Mouse (Mus musculus) forebrain, embryonic 12.5 days (tissue): ENCODE measurements around the gene Tango2. TPM values are rescaled to one million over a fixed set of nuclear protein-coding genes. Genes with fewer than 3 reads are reported as not detected.

ENCODE experiments used
- ATAC-seq: fragments of 200-750 bp; cut with Nextera tagmentation; 2 replicates; pipeline ENCODE4 v1.8.0; 2017; ENCODE audit warnings: moderate TSS enrichment; ENCODE audit not compliant: low FRiP score
- H3K27ac ChIP-seq: fragments of 300-500 bp; sonication (generic); 2 replicates; pipeline ENCODE4 v1.5.1; 2016; ENCODE audit warnings: mild to moderate bottlenecking
- H3K27me3 ChIP-seq: fragments of 300-500 bp; sonication (generic); 2 replicates; pipeline ENCODE4 v1.6.1; 2016; ENCODE audit warnings: mild to moderate bottlenecking
- H3K36me3 ChIP-seq: fragments of 300-500 bp; sonication (generic); replicated peaks from 2 replicates; pipeline ENCODE4 v1.6.1; 2016; ENCODE audit warnings: mild to moderate bottlenecking
- H3K4me1 ChIP-seq: fragments of 300-500 bp; sonication (generic); 2 replicates; pipeline ENCODE4 v1.6.1; 2016
- H3K4me2 ChIP-seq: fragments of 300-500 bp; sonication (generic); 2 replicates; pipeline ENCODE4 v1.6.1; 2016; ENCODE audit warnings: mild to moderate bottlenecking, moderate library complexity
- H3K4me3 ChIP-seq: fragments of 300-500 bp; sonication (generic); replicated peaks from 2 replicates; pipeline ENCODE4 v1.5.1; 2016; ENCODE audit warnings: mild to moderate bottlenecking
- H3K9ac ChIP-seq: fragments of 300-500 bp; sonication (generic); 2 replicates; pipeline ENCODE4 v1.6.1; 2016; ENCODE audit warnings: mild to moderate bottlenecking
- H3K9me3 ChIP-seq: fragments of 300-500 bp; sonication (generic); 2 replicates; pipeline ENCODE4 v1.6.1; 2016
- WGBS: fragments of 180-500 bp; shearing (Covaris S2); methylation state at CpG from one replicate; pipeline ENCODE4 v1.1.7; 2016; 5-methylcytosine and 5-hydroxymethylcytosine counted together
- microRNA counts: library from miRNA; unstranded; fragments of <30 nt; microRNA quantifications from one replicate; lab custom pipeline; 2017
- microRNA-seq: library from miRNA; unstranded; fragments of <30 nt; microRNA quantifications from one replicate; pipeline ENCODE4, GENCODE M21; 2017
- polyA plus RNA-seq: library from polyadenylated mRNA; unstranded; fragments of >200 nt; fragmentation: Nextera tagmentation; extraction: Ambion mirVana; gene quantifications from 2 replicates; pipeline ENCODE4 v1.2.1, GENCODE M21; 2016

Gene Tango2
- polyA plus RNA-seq, 1 experiment from 2014 or later, result 41.5 TPM

DNA sequence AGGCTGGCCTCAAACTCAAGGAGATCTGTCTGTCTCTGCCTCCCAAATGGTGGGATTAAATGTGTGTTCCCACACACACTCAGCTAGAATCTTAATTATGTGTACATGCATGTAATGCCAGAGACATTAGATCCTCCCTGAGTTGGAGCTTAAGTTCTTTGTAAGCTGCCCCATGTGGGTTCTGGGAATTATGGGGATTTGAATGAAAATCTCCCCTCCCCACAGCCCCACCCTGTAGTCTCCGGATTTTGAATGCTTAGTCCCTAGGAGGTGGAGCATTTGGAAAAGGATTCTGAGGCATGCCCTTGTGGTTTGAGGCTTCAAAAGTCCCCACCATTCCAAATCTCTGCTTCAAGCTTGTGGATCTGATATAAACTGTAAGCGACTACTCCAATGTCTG is 72.7 kb downstream of the Tango2 start:
- 70% methylated on average over 2 of the region's 2 CpGs for WGBS
- Histone ChIP-seq H3K9me3 (no peaks in the 10 kb centered on the region), H3K4me1 (no peaks in the 10 kb centered on the region), H3K4me2 (no peak overlapping the region), H3K4me3 (no peak overlapping the region), H3K36me3 (peaks cover 93% of the 10 kb centered on the region), H3K27me3 (no peaks in the 10 kb centered on the region), H3K27ac (no peak overlapping the region), H3K9ac (no peak overlapping the region)
- ATAC-seq, result no peak

DNA sequence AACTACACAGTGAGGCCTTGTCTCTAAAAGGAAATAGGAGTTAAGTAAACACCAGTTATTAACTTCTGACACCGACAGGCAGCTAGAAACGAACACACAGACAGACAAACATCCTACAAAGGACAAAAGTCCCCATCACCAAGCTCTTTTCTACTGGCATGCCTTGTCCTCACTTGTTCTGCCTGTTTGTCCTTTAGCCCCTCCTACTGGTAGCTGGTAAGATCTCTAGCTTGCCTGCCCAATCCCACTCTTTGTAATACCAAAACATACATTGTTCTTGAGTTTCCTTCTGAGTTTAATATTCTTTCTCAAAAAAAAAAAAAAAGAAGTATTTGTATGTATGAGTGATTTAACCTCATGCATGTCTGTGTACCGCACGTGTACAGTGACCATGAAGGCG is 79.7 kb downstream of the Tango2 start:
- H3K4me2 ChIP-seq, result no peak overlapping the region
- H3K4me3 ChIP-seq, result no peak overlapping the region
- 92% methylated on average over 5 of the region's 5 CpGs for WGBS
- H3K9me3 ChIP-seq, result no peaks in the 10 kb centered on the region
- H3K4me1 ChIP-seq, result no peaks in the 10 kb centered on the region
- H3K27ac ChIP-seq, result no peak overlapping the region
- no peaks in the 10 kb centered on the region for H3K27me3 ChIP-seq
- 0 out of 2 replicates have a peak, but pooled peaks have one; percentile 17 for ATAC-seq
- no peak overlapping the region for H3K9ac ChIP-seq
- H3K36me3 ChIP-seq, result peaks cover 93% of the 10 kb centered on the region

DNA sequence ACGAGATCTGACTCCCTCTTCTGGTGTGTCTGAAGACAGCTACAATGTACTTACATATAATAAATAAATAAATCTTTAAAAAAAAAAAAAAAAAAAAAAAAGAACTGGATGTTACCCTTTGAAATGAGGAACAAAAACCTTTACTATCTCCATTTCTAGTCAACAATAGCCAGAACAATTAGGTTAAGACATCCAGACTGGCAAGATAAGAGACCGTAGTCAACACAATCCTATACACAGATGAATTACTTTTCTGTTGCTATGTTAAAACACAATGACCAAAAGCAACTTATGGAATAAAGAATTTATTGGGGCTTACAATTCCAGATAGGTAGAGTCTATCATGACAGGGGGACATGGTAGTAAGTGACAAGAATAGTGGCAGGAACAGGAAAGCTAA is 82.9 kb downstream of the Tango2 start:
- no peak overlapping the region for H3K9ac ChIP-seq
- no peak overlapping the region for H3K4me2 ChIP-seq
- WGBS, result 76% methylated on average over 2 of the region's 2 CpGs
- no peaks in the 10 kb centered on the region for H3K27me3 ChIP-seq
- no peaks in the 10 kb centered on the region for H3K9me3 ChIP-seq
- H3K27ac ChIP-seq, result no peak overlapping the region
- no peaks in the 10 kb centered on the region for H3K4me1 ChIP-seq
- no peak for ATAC-seq
- no peak overlapping the region for H3K4me3 ChIP-seq
- peaks cover 91% of the 10 kb centered on the region for H3K36me3 ChIP-seq

DNA sequence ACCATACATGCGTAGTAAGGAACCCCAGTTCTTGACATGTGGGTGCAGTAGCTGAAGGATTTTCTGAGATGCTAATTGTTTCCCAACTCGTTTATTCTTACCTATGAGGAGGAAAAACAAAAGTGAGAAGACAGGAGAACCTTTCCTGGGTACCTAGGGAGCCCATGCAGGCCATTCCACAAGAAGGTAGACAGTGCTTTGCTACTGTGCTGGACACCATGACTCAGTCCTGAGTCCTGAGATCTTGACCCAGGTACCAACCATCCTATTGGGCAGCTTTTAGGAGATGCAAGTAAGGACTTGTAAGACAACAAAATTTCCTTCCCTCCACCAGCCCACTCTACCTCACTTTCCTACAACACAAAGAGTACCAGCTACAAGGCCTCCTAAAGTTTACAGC is 89.7 kb downstream of the Tango2 start, which contains the start of gene Gm49776:
Gene Gm49776, minus strand, starts transcription at position 101 of the 400 bp plus-strand sequence.
- 90% methylated on average over 2 of the region's 2 CpGs for WGBS
- H3K27ac ChIP-seq, result no peak within 1 kb of the TSS
- H3K9me3 ChIP-seq, result no peaks in the 10 kb centered on the region
- H3K4me3 ChIP-seq, result no peak within 1 kb of the TSS
- H3K4me2 ChIP-seq, result no peak within 1 kb of the TSS
- H3K9ac ChIP-seq, result no peak within 1 kb of the TSS
- no peaks in the 10 kb centered on the region for H3K4me1 ChIP-seq
- peaks cover 94% of the 10 kb centered on the region for H3K36me3 ChIP-seq
- no peak for ATAC-seq
- no peaks in the 10 kb centered on the region for H3K27me3 ChIP-seq

DNA sequence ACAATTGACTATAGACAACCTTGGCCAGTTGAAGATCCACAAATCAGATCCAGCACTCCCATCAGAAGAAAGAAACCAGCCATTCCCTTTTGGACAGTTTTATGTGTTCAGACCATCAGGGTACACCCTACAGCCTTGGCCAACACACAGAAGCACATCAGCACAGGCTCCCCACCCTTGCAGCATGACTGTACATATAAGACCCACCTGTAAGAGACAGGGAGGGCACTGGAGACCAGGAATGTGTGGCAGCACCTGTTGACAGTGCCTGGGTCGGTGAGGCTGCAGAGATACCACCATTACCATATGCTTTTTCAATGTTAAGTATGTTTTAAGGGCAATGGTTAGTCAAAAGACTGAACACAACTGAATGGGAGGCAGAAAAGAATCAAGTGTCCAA is 94.0 kb downstream of the Tango2 start:
- Histone ChIP-seq H3K9me3 (no peaks in the 10 kb centered on the region), H3K4me1 (peaks cover 26% of the 10 kb centered on the region), H3K4me3 (no peak overlapping the region), H3K4me2 (no peak overlapping the region), H3K36me3 (peaks cover 85% of the 10 kb centered on the region), H3K27ac (no peak overlapping the region), H3K9ac (no peak overlapping the region), H3K27me3 (no peaks in the 10 kb centered on the region)
- 89% methylated on average over 1 of the region's 1 CpGs for WGBS
- no peak for ATAC-seq

DNA sequence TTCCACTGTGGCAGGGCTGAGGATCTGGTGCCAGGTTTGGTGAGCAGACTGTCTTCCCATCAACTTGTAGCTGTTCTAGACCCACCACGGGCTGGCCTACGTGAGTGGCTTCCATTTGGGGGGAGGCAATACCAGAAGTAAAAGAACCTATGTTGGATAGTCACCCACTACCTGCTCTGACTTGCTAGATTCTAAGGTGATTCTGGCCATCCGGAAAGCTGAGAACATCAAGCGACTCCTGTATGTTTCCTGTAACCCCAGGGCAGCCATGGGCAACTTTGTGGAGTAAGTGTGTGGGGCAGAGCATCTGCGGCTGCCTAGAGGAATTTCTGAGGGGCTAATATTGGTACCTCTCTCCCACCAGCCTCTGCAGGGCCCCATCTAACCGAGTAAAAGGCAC is 95.2 kb downstream of the Tango2 start:
- Histone ChIP-seq H3K4me2 (no peak overlapping the region), H3K27ac (no peak overlapping the region), H3K36me3 (peaks cover 74% of the 10 kb centered on the region), H3K9me3 (no peaks in the 10 kb centered on the region), H3K27me3 (no peaks in the 10 kb centered on the region), H3K4me1 (peaks cover 26% of the 10 kb centered on the region), H3K9ac (no peak overlapping the region), H3K4me3 (no peak overlapping the region)
- WGBS, result 86% methylated on average over 6 of the region's 6 CpGs
- no peak for ATAC-seq

DNA sequence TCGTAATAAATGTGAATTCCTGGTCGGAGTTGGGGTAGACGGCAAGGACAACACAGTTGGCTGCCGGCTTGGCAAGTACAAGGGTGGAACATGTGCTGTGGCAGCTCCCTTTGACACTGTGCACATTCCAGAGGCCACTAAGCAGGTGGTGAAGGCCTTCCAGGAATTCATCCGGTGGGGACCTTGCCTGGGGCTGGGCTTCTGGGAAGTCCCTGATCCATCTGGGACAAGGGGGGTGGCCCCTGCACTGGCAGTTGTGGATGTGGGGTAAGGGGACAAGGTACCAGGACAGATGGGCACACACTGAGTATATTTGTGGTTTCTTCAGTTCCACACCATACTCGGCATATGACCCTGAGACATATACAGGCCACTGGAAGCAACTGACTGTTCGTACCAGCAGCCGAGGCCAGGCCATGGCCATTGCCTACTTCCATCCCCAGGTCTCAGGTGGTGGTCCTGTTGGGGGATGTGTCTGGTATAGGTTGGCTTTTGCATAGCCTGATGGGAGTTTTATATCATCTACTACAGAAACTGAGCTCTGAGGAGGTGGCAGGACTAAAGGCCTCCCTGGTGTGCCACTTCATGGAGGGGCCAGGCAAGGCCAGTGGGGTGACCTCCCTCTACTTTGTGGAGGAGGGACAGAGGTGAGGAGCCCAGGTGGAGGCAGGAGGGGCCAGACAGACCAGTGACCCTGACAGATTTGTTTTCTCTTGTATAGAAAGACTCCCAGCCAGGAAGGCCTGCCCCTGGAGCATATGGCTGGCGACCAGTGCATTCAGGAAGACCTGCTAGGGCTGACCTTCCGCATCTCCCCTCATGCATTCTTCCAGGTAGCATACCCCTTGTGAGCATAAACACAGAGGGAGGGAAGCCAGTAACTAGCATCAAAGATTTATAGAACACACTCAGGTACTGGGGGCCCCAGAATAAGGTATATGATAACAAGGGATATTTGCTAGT is 96.8 kb downstream of the Tango2 start:
- Histone ChIP-seq H3K4me1 (peaks cover 41% of the 10 kb centered on the region), H3K4me2 (peak overlapping the region; percentile 83), H3K27ac (peak overlapping the region; percentile 56; the same call in 1 of the 2 replicates), H3K9me3 (no peaks in the 10 kb centered on the region), H3K36me3 (peaks cover 69% of the 10 kb centered on the region), H3K9ac (peak overlapping the region; percentile 85; the same call in 1 of the 2 replicates), H3K27me3 (no peaks in the 10 kb centered on the region), H3K4me3 (0 out of 2 replicates have a peak overlapping the region, but pooled peaks have one; percentile 95)
- WGBS, result 76% methylated on average over 10 of the region's 10 CpGs
- ATAC-seq, result no peak

MicroRNA genes within 50 kb of the gene (microRNA counts, 519-probe panel; counts per million panel counts)
- microRNA mmu-miR-1306 (lab: Ali Mortazavi, UCI) (not detected), microRNA mmu-miR-185 (lab: Ali Mortazavi, UCI) (4,292 counts per million, percentile 50 among the panel's probes with 10 or more counts)

Small RNA genes within 50 kb of the gene (microRNA-seq; reads per million reads assigned to microRNA genes)
- 2.2 reads per million for gene Gm24572
- not detected for gene Gm26219
- 449 reads per million, percentile 67 among the genes with 10 or more reads in this experiment for gene Mir1306
- gene Mir185, result 462 reads per million, percentile 68 among the genes with 10 or more reads in this experiment

Other genes with a start within 250 kb of the Tango2 start
- gene Rtn4r, start 220.5 kb downstream of the Tango2 start, polyA plus RNA-seq, result 5.4 and 6.2 TPM in 2 replicates
- gene Ccdc188, start 130.2 kb downstream of the Tango2 start, polyA plus RNA-seq, result not detected in 2 replicates
- gene Zdhhc8, start 113.0 kb downstream of the Tango2 start, polyA plus RNA-seq, result 15.7 and 16.9 TPM in 2 replicates
- gene Trmt2a, start 99.4 kb downstream of the Tango2 start, polyA plus RNA-seq, result 111 and 118 TPM in 2 replicates
- 983 and 1,008 TPM in 2 replicates for gene Ranbp1, start 99.4 kb downstream of the Tango2 start, polyA plus RNA-seq
- 3.4 TPM in 1 of 2 replicates, not detected in the other for gene Gm49776, start 89.8 kb downstream of the Tango2 start, polyA plus RNA-seq
- 40.8 and 44.2 TPM in 2 replicates for gene Dgcr8, start 58.9 kb downstream of the Tango2 start, polyA plus RNA-seq
- 115 and 126 TPM in 2 replicates for gene Arvcf, start 79 bp upstream of the Tango2 start, polyA plus RNA-seq
- gene Txnrd2, start 78.3 kb upstream of the Tango2 start, polyA plus RNA-seq, result 23.3 and 23.7 TPM in 2 replicates
- 53.5 and 54.2 TPM in 2 replicates for gene Comt, start 78.7 kb upstream of the Tango2 start, polyA plus RNA-seq
- 11.9 and 14.7 TPM in 2 replicates for gene Gnb1l, start 150.6 kb upstream of the Tango2 start, polyA plus RNA-seq
- 1.9 and 3.3 TPM in 2 replicates for gene Rtl10, start 150.8 kb upstream of the Tango2 start, polyA plus RNA-seq
- 1.3 and 1.7 TPM in 2 replicates for gene Tbx1, start 242.6 kb upstream of the Tango2 start, polyA plus RNA-seq